Mouse (Mus musculus) MEL (cell line): ENCODE results near the gene Me3. TPM values are rescaled to one million over a fixed set of nuclear protein-coding genes. Genes with fewer than 3 reads are reported as not detected.

Source experiments
- DNase-seq: peaks from one replicate; pipeline ENCODE4 v3.0.0; 2011; ENCODE audit warnings: low read depth, low spot score
- H3K27ac ChIP-seq: 2 replicates; pipeline ENCODE4 v1.5.1; 2012; ENCODE audit warnings: low read depth, mild to moderate bottlenecking, control low read depth, low read length, moderate library complexity; ENCODE audit not compliant: control insufficient read depth
- H3K27me3 ChIP-seq, 2 experiments: fragments of 150-350 bp in 1 of 2; sonication (generic) in 1 of 2; 2 replicates each; pipeline ENCODE4 v1.6.1; 2012; ENCODE audit warnings: low read length in 2 of 2, mild to moderate bottlenecking in 2 of 2, improper control_type of control experiment in 1 of 2, moderate library complexity in 1 of 2; ENCODE audit not compliant: insufficient read depth in 2 of 2, control insufficient read depth in 1 of 2
- H3K36me3 ChIP-seq, 2 experiments: 2 replicates each; pipeline ENCODE4 v1.6.1; 2012 to 2014; ENCODE audit warnings: low read length in 2 of 2, improper control_type of control experiment in 1 of 2, inconsistent platforms in 1 of 2, mild to moderate bottlenecking in 1 of 2; ENCODE audit not compliant: insufficient read depth in 2 of 2, control insufficient read depth in 1 of 2
- H3K4me1 ChIP-seq, 2 experiments: fragments of 150-350 bp in 1 of 2; sonication (generic) in 1 of 2; 2 replicates each; pipeline ENCODE4 v1.6.1; 2012; ENCODE audit warnings: low read length in 2 of 2, improper control_type of control experiment in 1 of 2, mild to moderate bottlenecking in 1 of 2; ENCODE audit not compliant: insufficient read depth in 2 of 2, control insufficient read depth in 1 of 2
- H3K4me3 ChIP-seq, 2 experiments: fragments of 150-350 bp in 1 of 2; sonication (generic) in 1 of 2; 2 replicates each; pipeline ENCODE4 v1.5.1; 2012; ENCODE audit warnings: low read depth in 2 of 2, low read length in 2 of 2, mild to moderate bottlenecking in 2 of 2, moderate library complexity in 2 of 2, control low read depth in 1 of 2, improper control_type of control experiment in 1 of 2; ENCODE audit not compliant: control insufficient read depth in 1 of 2, insufficient read depth in 1 of 2
- H3K79me2 ChIP-seq: 2 replicates; pipeline ENCODE4 v1.6.1; 2012; ENCODE audit warnings: mild to moderate bottlenecking, low read length, moderate library complexity; ENCODE audit not compliant: control insufficient read depth, poor library complexity, insufficient read depth
- H3K9ac ChIP-seq: 2 replicates; pipeline ENCODE4 v1.6.1; 2012; ENCODE audit warnings: low read depth, mild to moderate bottlenecking, control low read depth, low read length, moderate library complexity; ENCODE audit not compliant: control insufficient read depth, poor library complexity, severe bottlenecking
- H3K9me3 ChIP-seq: fragments of 150-350 bp; sonication (generic); replicated peaks from 2 replicates; pipeline ENCODE4 v1.6.1; 2012; ENCODE audit warnings: mild to moderate bottlenecking, low read length, improper control_type of control experiment, moderate library complexity; ENCODE audit not compliant: insufficient read depth
- BHLHE40 ChIP-seq: IDR thresholded peaks from 2 replicates; pipeline ENCODE4 v1.6.1; 2012; ENCODE audit warnings: low read depth, mild to moderate bottlenecking, inconsistent platforms, low read length, improper control_type of control experiment, borderline replicate concordance
- CHD1 ChIP-seq: IDR thresholded peaks from 2 replicates; pipeline ENCODE4 v1.6.1; 2012; ENCODE audit warnings: low read depth, mild to moderate bottlenecking, inconsistent platforms, low read length, improper control_type of control experiment
- JUND ChIP-seq: IDR thresholded peaks from 2 replicates; pipeline ENCODE4 v1.6.1; 2011; ENCODE audit warnings: low read depth, mild to moderate bottlenecking, improper control_type of control experiment, low read length
- KAT2A ChIP-seq: conservative IDR thresholded peaks from 2 replicates; pipeline ENCODE4 v1.6.1; 2012; ENCODE audit warnings: low read depth, low read length, improper control_type of control experiment, inconsistent platforms
- MAFK ChIP-seq: IDR thresholded peaks from 2 replicates; pipeline ENCODE4 v1.6.1; 2011; ENCODE audit warnings: low read depth, mild to moderate bottlenecking, low read length, improper control_type of control experiment, borderline replicate concordance
- MAZ ChIP-seq: IDR thresholded peaks from 2 replicates; pipeline ENCODE4 v1.6.1; 2012; ENCODE audit warnings: low read depth, mild to moderate bottlenecking, inconsistent platforms, low read length, improper control_type of control experiment
- MEF2A ChIP-seq: IDR thresholded peaks from 2 replicates; pipeline ENCODE4 v1.6.1; 2014; ENCODE audit warnings: low read depth, mild to moderate bottlenecking, inconsistent platforms, low read length, improper control_type of control experiment; ENCODE audit not compliant: poor library complexity, insufficient replicate concordance, severe bottlenecking; ENCODE audit errors: extremely low read depth
- MXI1 ChIP-seq: IDR thresholded peaks from 2 replicates; pipeline ENCODE4 v1.6.1; 2011; ENCODE audit warnings: mild to moderate bottlenecking, low read depth, low read length, improper control_type of control experiment
- NRF1 ChIP-seq: IDR thresholded peaks from 2 replicates; pipeline ENCODE4 v1.6.1; 2014; ENCODE audit warnings: low read depth, mild to moderate bottlenecking, inconsistent platforms, low read length, improper control_type of control experiment, moderate library complexity; ENCODE audit not compliant: poor library complexity, insufficient read depth, severe bottlenecking
- POLR2AphosphoS2 ChIP-seq: IDR thresholded peaks from 2 replicates; pipeline ENCODE4 v1.6.1; 2011; ENCODE audit warnings: low read length, improper control_type of control experiment
- POLR2AphosphoS5 ChIP-seq: IDR thresholded peaks from 2 replicates; pipeline ENCODE4 v1.6.1; 2012; ENCODE audit warnings: low read depth, borderline replicate concordance, mild to moderate bottlenecking, inconsistent platforms, low read length, moderate library complexity, mixed read lengths
- RCOR1 ChIP-seq: IDR thresholded peaks from 2 replicates; pipeline ENCODE4 v1.6.1; 2012; ENCODE audit warnings: low read depth, mild to moderate bottlenecking, inconsistent platforms, low read length, improper control_type of control experiment
- SIN3A ChIP-seq: IDR thresholded peaks from 2 replicates; pipeline ENCODE4 v1.6.1; 2012; ENCODE audit warnings: low read length, improper control_type of control experiment, inconsistent platforms
- TAL1 ChIP-seq: IDR thresholded peaks from 2 replicates; pipeline ENCODE4 v1.6.1; 2012; ENCODE audit warnings: mild to moderate bottlenecking, inconsistent platforms, low read length, moderate library complexity, mixed read lengths
- TBP ChIP-seq: IDR thresholded peaks from 2 replicates; pipeline ENCODE4 v1.8.0; 2011; ENCODE audit warnings: low read depth, low read length, improper control_type of control experiment
- ZC3H11A ChIP-seq: IDR thresholded peaks from 2 replicates; pipeline ENCODE4 v1.6.1; 2012; ENCODE audit warnings: low read depth, mild to moderate bottlenecking, inconsistent platforms, low read length, improper control_type of control experiment
- ZMIZ1 ChIP-seq: IDR thresholded peaks from 2 replicates; pipeline ENCODE4 v1.6.1; 2012; ENCODE audit warnings: low read depth, mild to moderate bottlenecking, inconsistent platforms, low read length, improper control_type of control experiment, moderate library complexity
- polyA plus RNA-seq, 2 experiments: library from polyadenylated mRNA; stranded (reverse) in 1 of 2; unstranded in 1 of 2; fragments of >175 nt in 1 of 2; fragments of >200 nt in 1 of 2; gene quantifications; 2 replicates each; pipeline versions ENCODE4 v1.2.1 to v1.2.4; 2012; ENCODE audit warnings: low replicate concordance in 2 of 2, low read depth in 1 of 2; ENCODE audit not compliant: insufficient read length in 2 of 2, insufficient read depth in 1 of 2, missing spikeins in 1 of 2
- total RNA-seq: library from RNA; depleted of rRNA; stranded (reverse); fragments of 300-350 nt; gene quantifications from 2 replicates; pipeline ENCODE4 v1.2.3, GENCODE M21; 2012

Me3 gene
- total and polyA plus RNA-seq, 3 experiments, result 0.35 TPM; not detected in 2

- Histone ChIP-seq H3K27ac (no peak overlapping the region), H3K79me2 (no peaks in the 10 kb centered on the region), H3K4me1 (no peaks in the 10 kb centered on the region), H3K9ac (no peak overlapping the region)
- no peak for DNase-seq
- TF ChIP-seq MAFK, result no peak
- no peak for TF ChIP-seq MEF2A
- TF ChIP-seq, all 39 proteins: peak for 0
- H3K27me3 ChIP-seq, result no peaks in the 10 kb centered on the region
- H3K36me3 ChIP-seq, result no peaks in the 10 kb centered on the region
- no peak overlapping the region for H3K4me3 ChIP-seq
- no peaks in the 10 kb centered on the region for H3K9me3 ChIP-seq
Observed at GRCm38 (mm10) chr7:89835566-89835965, 203.4 kb downstream of the Me3 start.

- H3K27me3 ChIP-seq, result no peaks in the 10 kb centered on the region
- H3K4me3 ChIP-seq, result no peak overlapping the region
- no peak overlapping the region for H3K9ac ChIP-seq
- no peaks in the 10 kb centered on the region for H3K79me2 ChIP-seq
- H3K27ac ChIP-seq, result no peak overlapping the region
- H3K4me1 ChIP-seq, result no peaks in the 10 kb centered on the region
- H3K36me3 ChIP-seq, result no peaks in the 10 kb centered on the region
- no peaks in the 10 kb centered on the region for H3K9me3 ChIP-seq
- no peak for DNase-seq
- TF ChIP-seq CHD1 (no peak), JUND (no peak), MAZ (no peak), POLR2AphosphoS2 (no peak), SIN3A (no peak), KAT2A (no peak), POLR2AphosphoS5 (no peak), BHLHE40 (no peak), RCOR1 (no peak), TBP (no peak), MAFK (no peak), MXI1 (no peak), ZMIZ1 (no peak), TAL1 (no peak), NRF1 (no peak), ZC3H11A (no peak)
Observed at GRCm38 (mm10) chr7:89836676-89837075, 204.5 kb downstream of the Me3 start.
